Mouse (Mus musculus) intestine, embryonic 16.5 days (tissue): ENCODE measurements around the gene D1Ertd622e. TPM values are rescaled to one million over a fixed set of nuclear protein-coding genes. Genes with fewer than 3 reads are reported as not detected.

ENCODE experiments used
- ATAC-seq: fragments of 200-750 bp; cut with Nextera tagmentation; 2 replicates; pipeline ENCODE4 v1.8.0; 2017; ENCODE audit warnings: moderate TSS enrichment, moderate library complexity
- H3K27ac ChIP-seq: fragments of 300-500 bp; sonication (generic); 2 replicates; pipeline ENCODE4 v1.5.1; 2014; ENCODE audit warnings: mild to moderate bottlenecking, low read length
- H3K27me3 ChIP-seq: fragments of 300-500 bp; sonication (generic); replicated peaks from 2 replicates; pipeline ENCODE4 v1.6.1; 2014; ENCODE audit warnings: low read length, control low read depth, mixed read lengths; ENCODE audit not compliant: control insufficient read depth, insufficient read depth
- H3K36me3 ChIP-seq: fragments of 300-500 bp; sonication (generic); 2 replicates; pipeline ENCODE4 v1.6.1; 2014; ENCODE audit warnings: low read length, control low read depth; ENCODE audit not compliant: control insufficient read depth, insufficient read depth
- H3K4me1 ChIP-seq: fragments of 300-500 bp; sonication (generic); 2 replicates; pipeline ENCODE4 v1.6.1; 2014; ENCODE audit warnings: low read length, control low read depth, mixed read lengths; ENCODE audit not compliant: control insufficient read depth, insufficient read depth
- H3K4me2 ChIP-seq: fragments of 300-500 bp; sonication (generic); 2 replicates; pipeline ENCODE4 v1.6.1; 2014; ENCODE audit warnings: low read depth, low read length, control low read depth
- H3K4me3 ChIP-seq: fragments of 300-500 bp; sonication (generic); 2 replicates; pipeline ENCODE4 v1.5.1; 2014; ENCODE audit warnings: mild to moderate bottlenecking, low read length
- H3K9ac ChIP-seq: fragments of 300-500 bp; sonication (generic); 2 replicates; pipeline ENCODE4 v1.6.1; 2014; ENCODE audit warnings: low read depth, low read length
- H3K9me3 ChIP-seq: fragments of 300-500 bp; sonication (generic); 2 replicates; pipeline ENCODE4 v1.6.1; 2016; ENCODE audit warnings: low read length, control low read depth; ENCODE audit not compliant: control insufficient read depth
- WGBS: fragments of 180-500 bp; shearing (Covaris S2); extraction: QIAGEN DNeasy Blood & Tissue Kit; methylation state at CpG from one replicate; pipeline ENCODE4 v1.1.7; 2014; 5-methylcytosine and 5-hydroxymethylcytosine counted together
- polyA plus RNA-seq: library from polyadenylated mRNA; unstranded; fragments of >200 nt; fragmentation: Nextera tagmentation; extraction: Ambion mirVana; gene quantifications from 2 replicates; pipeline ENCODE4 v1.2.1, GENCODE M21; 2015

Gene D1Ertd622e
- polyA plus RNA-seq, 1 experiment from 2014 or later: 20.5 TPM

- no peak for ATAC-seq
- 57% methylated on average over 6 of the region's 6 CpGs for WGBS
- H3K4me3 ChIP-seq: no peak overlapping the region
Observed at GRCm38 (mm10) chr1:97625427-97625826, 36.4 kb downstream of the D1Ertd622e start.

GRCm38 (mm10) chr1:97624386-97624785 lies 37.5 kb downstream of the D1Ertd622e start:
- Histone ChIP-seq H3K36me3 (no peaks in the 10 kb centered on the region), H3K27me3 (no peaks in the 10 kb centered on the region), H3K4me1 (no peaks in the 10 kb centered on the region), H3K9ac (no peak overlapping the region), H3K27ac (no peak overlapping the region), H3K4me2 (no peak overlapping the region), H3K4me3 (no peak overlapping the region), H3K9me3 (no peaks in the 10 kb centered on the region)
- 67% methylated on average over 2 of the region's 2 CpGs for WGBS
- ATAC-seq: no peak

More at GRCm38 (mm10) chr1:97625427-97625826, 36.4 kb downstream of the D1Ertd622e start:
- Histone ChIP-seq H3K27me3 (no peaks in the 10 kb centered on the region), H3K4me2 (no peak overlapping the region), H3K36me3 (no peaks in the 10 kb centered on the region), H3K9me3 (no peaks in the 10 kb centered on the region), H3K4me1 (no peaks in the 10 kb centered on the region), H3K9ac (no peak overlapping the region), H3K27ac (no peak overlapping the region)

- H3K27ac ChIP-seq: no peak overlapping the region
- no peak overlapping the region for H3K4me3 ChIP-seq
- H3K27me3 ChIP-seq: no peaks in the 10 kb centered on the region
- no peak overlapping the region for H3K9ac ChIP-seq
- H3K4me1 ChIP-seq: no peaks in the 10 kb centered on the region
- no peak for ATAC-seq
- H3K36me3 ChIP-seq: no peaks in the 10 kb centered on the region
- no peak overlapping the region for H3K4me2 ChIP-seq
- H3K9me3 ChIP-seq: no peaks in the 10 kb centered on the region
- WGBS: 43% methylated on average over 1 of the region's 1 CpGs
Observed at GRCm38 (mm10) chr1:97623214-97623856, 38.5 kb downstream of the D1Ertd622e start.

GRCm38 (mm10) chr1:97622574-97623208 lies 39.2 kb downstream of the D1Ertd622e start:
- 32% methylated on average over 5 of the region's 5 CpGs for WGBS
- Histone ChIP-seq H3K9ac (no peak overlapping the region), H3K4me3 (no peak overlapping the region), H3K4me1 (no peaks in the 10 kb centered on the region), H3K27ac (no peak overlapping the region), H3K9me3 (no peaks in the 10 kb centered on the region), H3K27me3 (no peaks in the 10 kb centered on the region), H3K4me2 (no peak overlapping the region), H3K36me3 (no peaks in the 10 kb centered on the region)
- ATAC-seq: no peak

- Histone ChIP-seq H3K27ac (no peak overlapping the region), H3K4me3 (no peak overlapping the region), H3K36me3 (no peaks in the 10 kb centered on the region), H3K9ac (no peak overlapping the region), H3K9me3 (no peaks in the 10 kb centered on the region), H3K4me2 (no peak overlapping the region), H3K4me1 (no peaks in the 10 kb centered on the region), H3K27me3 (no peaks in the 10 kb centered on the region)
- WGBS: 80% methylated on average over 8 of the region's 8 CpGs
- ATAC-seq: no peak
Observed at GRCm38 (mm10) chr1:97619621-97620320, 42.1 kb downstream of the D1Ertd622e start.

- ATAC-seq: no peak
- WGBS: 81% methylated on average over 1 of the region's 1 CpGs
- Histone ChIP-seq H3K9ac (no peak overlapping the region), H3K36me3 (no peaks in the 10 kb centered on the region), H3K27ac (no peak overlapping the region), H3K9me3 (no peaks in the 10 kb centered on the region), H3K4me2 (no peak overlapping the region), H3K4me1 (no peaks in the 10 kb centered on the region), H3K27me3 (no peaks in the 10 kb centered on the region), H3K4me3 (no peak overlapping the region)
Observed at GRCm38 (mm10) chr1:97615525-97615924, 46.3 kb downstream of the D1Ertd622e start.

- Histone ChIP-seq H3K4me2 (no peak overlapping the region), H3K27ac (no peak overlapping the region), H3K9ac (no peak overlapping the region), H3K4me1 (no peaks in the 10 kb centered on the region), H3K36me3 (no peaks in the 10 kb centered on the region), H3K27me3 (no peaks in the 10 kb centered on the region), H3K9me3 (no peaks in the 10 kb centered on the region), H3K4me3 (no peak overlapping the region)
- no peak for ATAC-seq
- WGBS: 82% methylated on average over 11 of the region's 11 CpGs
Observed at GRCm38 (mm10) chr1:97614531-97615462, 47.1 kb downstream of the D1Ertd622e start.

GRCm38 (mm10) chr1:97611747-97612146 lies 50.1 kb downstream of the D1Ertd622e start:
- Histone ChIP-seq H3K4me2 (no peak overlapping the region), H3K4me3 (no peak overlapping the region), H3K27me3 (no peaks in the 10 kb centered on the region), H3K36me3 (no peaks in the 10 kb centered on the region), H3K9me3 (no peaks in the 10 kb centered on the region), H3K9ac (no peak overlapping the region), H3K4me1 (no peaks in the 10 kb centered on the region), H3K27ac (no peak overlapping the region)
- 70% methylated on average over 2 of the region's 2 CpGs for WGBS
- no peak for ATAC-seq

- no peak overlapping the region for H3K4me2 ChIP-seq
- H3K4me3 ChIP-seq: no peak overlapping the region
- H3K4me1 ChIP-seq: no peaks in the 10 kb centered on the region
- no peak overlapping the region for H3K9ac ChIP-seq
- ATAC-seq: no peak
- WGBS: 80% methylated on average over 1 of the region's 1 CpGs
- no peaks in the 10 kb centered on the region for H3K27me3 ChIP-seq
- H3K36me3 ChIP-seq: no peaks in the 10 kb centered on the region
- H3K9me3 ChIP-seq: no peaks in the 10 kb centered on the region
- no peak overlapping the region for H3K27ac ChIP-seq
Observed at GRCm38 (mm10) chr1:97603361-97603760, 58.5 kb downstream of the D1Ertd622e start.
